Mouse (Mus musculus) forebrain, embryonic 15.5 days (tissue): ENCODE data around the gene Timp3. TPM values are rescaled to one million over a fixed set of nuclear protein-coding genes. Genes with fewer than 3 reads are reported as not detected.

ENCODE experiments used
- polyA plus RNA-seq: library from polyadenylated mRNA; unstranded; fragments of >200 nt; fragmentation: Nextera tagmentation; extraction: Ambion mirVana; gene quantifications from 2 replicates; pipeline ENCODE4 v1.2.1, GENCODE M21; 2015

Timp3 gene
- polyA plus RNA-seq, 1 experiment from 2014 or later, result 16.9 TPM

Other genes starting within 250 kb of the Timp3 start
- gene Syn3, start 198.5 kb downstream of the Timp3 start, polyA plus RNA-seq, result 17.1 and 18.1 TPM in 2 replicates